14 mouse cellular contexts compared by ENCODE assay signal in genomic region chr15:13367291-13367954, GRCm38 (mm10).
A peak's percentile ranks its signal among the peaks of the same experiment; 100 is the strongest.
DNase-seq lines count a peak whose midpoint lies in the region; ATAC-seq lines count a peak whose summit lies in the region.
"Had no signal": no experiment of that assay in that cellular context is flagged by ENCODE, and none has a peak within 500 bp of the region (broad histone marks: within the 10 kb centered on the region; RNA-seq: fewer than 3 reads in every experiment).

No protein-coding gene starts in this region.

- no peaks in the 10 kb centered on the region for H3K4me1 ChIP-seq in neural tube, embryonic 11.5 days (ENCODE audit: control insufficient read depth, insufficient read depth, low read length)
- no peaks in the 10 kb centered on the region for H3K4me1 ChIP-seq in neural tube, embryonic 15.5 days
- H3K4me1 ChIP-seq in kidney, embryonic 15.5 days, result peaks cover 6% of the 10 kb centered on the region; the same call in 1 of the 2 replicates
- H3K4me1 ChIP-seq: liver, embryonic 12.5 days; neural tube, embryonic 13.5 days had no signal

- DNase-seq in embryo, embryonic 10 days (ENCODE audit: low spot score), result peak; percentile 36
- no peak for DNase-seq in embryo, embryonic 9.5 days (ENCODE audit: extremely low spot score)
- peak; percentile 12 for DNase-seq in neural tube, embryonic 11.5 days (ENCODE audit: low spot score)
- peak; percentile 41 for DNase-seq in yolk sac, embryonic 10.5 days (ENCODE audit: low spot score)
- no peak for DNase-seq in gastrocnemius, postnatal 4 days (ENCODE audit: low spot score in 2 of 2)
- no peak for DNase-seq in left cerebral cortex, adult 18-20 months (ENCODE audit: low spot score in 2 of 2)
- DNase-seq: cerebellum, postnatal 25 days; heart, postnatal 14 days had no signal

- WGBS in neural tube, embryonic 11.5 days, result 65% methylated on average over 16 of the region's 16 CpGs
- WGBS in neural tube, embryonic 15.5 days, result 72% methylated on average over 16 of the region's 16 CpGs
- 35% methylated on average over 16 of the region's 16 CpGs for WGBS in kidney, embryonic 15.5 days

- no peak overlapping the region for H3K27ac ChIP-seq in neural tube, embryonic 11.5 days (ENCODE audit: low read depth, low read length)
- no peak overlapping the region for H3K27ac ChIP-seq in neural tube, embryonic 15.5 days (replicated peaks)
- H3K27ac ChIP-seq in kidney, embryonic 15.5 days, result no peak overlapping the region
- H3K27ac ChIP-seq: liver, embryonic 12.5 days; neural tube, embryonic 13.5 days had no signal

- H3K9ac ChIP-seq in neural tube, embryonic 11.5 days (ENCODE audit: low read length), result no peak overlapping the region
- no peak overlapping the region for H3K9ac ChIP-seq in neural tube, embryonic 15.5 days (replicated peaks)
- H3K9ac ChIP-seq in kidney, embryonic 15.5 days, result no peak overlapping the region
- H3K9ac ChIP-seq: liver, embryonic 12.5 days; neural tube, embryonic 13.5 days had no signal

- no peak for ATAC-seq in neural tube, embryonic 11.5 days (ENCODE audit: insufficient read depth, low FRiP score, low TSS enrichment)
- ATAC-seq in neural tube, embryonic 15.5 days (ENCODE audit: low FRiP score), result no peak
- ATAC-seq in kidney, embryonic 15.5 days (replicated peaks; ENCODE audit: low FRiP score), result peak; percentile 74
- ATAC-seq: liver, embryonic 12.5 days had no signal

- H3K4me3 ChIP-seq in neural tube, embryonic 11.5 days (ENCODE audit: low read depth, low read length), result no peak overlapping the region
- no peak overlapping the region for H3K4me3 ChIP-seq in neural tube, embryonic 15.5 days (replicated peaks)
- no peak overlapping the region for H3K4me3 ChIP-seq in kidney, embryonic 15.5 days (replicated peaks)
- H3K4me3 ChIP-seq: erythroblast, embryonic 14.5 days; liver, embryonic 12.5 days; neural tube, embryonic 13.5 days had no signal

- no peaks in the 10 kb centered on the region for H3K36me3 ChIP-seq in neural tube, embryonic 11.5 days (ENCODE audit: control insufficient read depth, insufficient read depth, low read length)
- no peaks in the 10 kb centered on the region for H3K36me3 ChIP-seq in neural tube, embryonic 15.5 days
- H3K36me3 ChIP-seq in kidney, embryonic 15.5 days, result no peaks in the 10 kb centered on the region
- H3K36me3 ChIP-seq: G1E; liver, embryonic 12.5 days; neural tube, embryonic 13.5 days had no signal

- H3K27me3 ChIP-seq in neural tube, embryonic 11.5 days (ENCODE audit: control insufficient read depth, insufficient read depth, low read length), result no peaks in the 10 kb centered on the region
- no peaks in the 10 kb centered on the region for H3K27me3 ChIP-seq in neural tube, embryonic 15.5 days (replicated peaks)
- H3K27me3 ChIP-seq in kidney, embryonic 15.5 days, result no peaks in the 10 kb centered on the region
- H3K27me3 ChIP-seq: liver, embryonic 12.5 days; neural tube, embryonic 13.5 days had no signal

- no peaks in the 10 kb centered on the region for H3K9me3 ChIP-seq in neural tube, embryonic 11.5 days (ENCODE audit: control insufficient read depth, low read length)
- no peaks in the 10 kb centered on the region for H3K9me3 ChIP-seq in neural tube, embryonic 15.5 days (replicated peaks)
- H3K9me3 ChIP-seq in kidney, embryonic 15.5 days (replicated peaks), result no peaks in the 10 kb centered on the region
- H3K9me3 ChIP-seq: G1E; liver, embryonic 12.5 days; neural tube, embryonic 13.5 days had no signal

- H3K4me2 ChIP-seq in neural tube, embryonic 11.5 days (ENCODE audit: low read depth), result no peak overlapping the region
- no peak overlapping the region for H3K4me2 ChIP-seq in neural tube, embryonic 15.5 days
- H3K4me2 ChIP-seq in kidney, embryonic 15.5 days, result peak overlapping the region; percentile 40
- H3K4me2 ChIP-seq: liver, embryonic 12.5 days; neural tube, embryonic 13.5 days had no signal

Comparison
In these comparisons a context has a peak if more than half of its experiments do, and no peak if none do; other contexts are left out.
1. DNase-seq: peak in embryo, embryonic 10 days (single experiment), neural tube, embryonic 11.5 days (single experiment) and yolk sac, embryonic 10.5 days (single experiment); none in embryo, embryonic 9.5 days (single experiment), gastrocnemius, postnatal 4 days (0 of 2) and left cerebral cortex, adult 18-20 months (0 of 2).